Mouse (Mus musculus): ENCODE results near the gene Setx. TPM values are rescaled to one million over a fixed set of nuclear protein-coding genes. Genes with fewer than 3 reads are reported as not detected.

The Setx gene
- polyA plus RNA-seq, 1 experiment, result 10.8 TPM

GRCm38 (mm10) chr2:29216286-29217012 is 92.5 kb downstream of the Setx start:
- Histone ChIP-seq H3K27ac (ENCODE audit: control insufficient read depth, insufficient read depth, low read depth, low read length, poor library complexity) (no peak overlapping the region), H3K4me1 (ENCODE audit: control insufficient read depth, insufficient read depth, low read length) (no peaks in the 10 kb centered on the region), H3K4me3 (replicated peaks; ENCODE audit: control insufficient read depth, low read depth, low read length) (no peak overlapping the region)
- TF ChIP-seq CTCF (IDR thresholded peaks at IDR 0.05; ENCODE audit: control insufficient read depth, insufficient read depth, low read length) (peak; percentile 26; the same call in 1 of the 2 replicates), POLR2A (IDR thresholded peaks at IDR 0.05; ENCODE audit: borderline replicate concordance, control insufficient read depth, low read depth, low read length) (no peak)
- 71% methylated on average over 8 of the region's 8 CpGs for WGBS

- Histone ChIP-seq H3K4me3 (replicated peaks; ENCODE audit: control insufficient read depth, low read depth, low read length) (no peak overlapping the region), H3K27ac (ENCODE audit: control insufficient read depth, insufficient read depth, low read depth, low read length, poor library complexity) (no peak overlapping the region), H3K4me1 (ENCODE audit: control insufficient read depth, insufficient read depth, low read length) (no peaks in the 10 kb centered on the region)
- WGBS, result 91% methylated on average over 5 of the region's 5 CpGs
- TF ChIP-seq CTCF (IDR thresholded peaks at IDR 0.05; ENCODE audit: control insufficient read depth, insufficient read depth, low read length), result no peak
- TF ChIP-seq POLR2A (IDR thresholded peaks at IDR 0.05; ENCODE audit: borderline replicate concordance, control insufficient read depth, low read depth, low read length), result no peak
Measured at GRCm38 (mm10) chr2:29217042-29217441, 93.1 kb downstream of the Setx start.

GRCm38 (mm10) chr2:29217897-29218296 is 93.9 kb downstream of the Setx start:
- TF ChIP-seq CTCF (IDR thresholded peaks at IDR 0.05; ENCODE audit: control insufficient read depth, insufficient read depth, low read length), result no peak
- no peak for TF ChIP-seq POLR2A (IDR thresholded peaks at IDR 0.05; ENCODE audit: borderline replicate concordance, control insufficient read depth, low read depth, low read length)
- 72% methylated on average over 10 of the region's 10 CpGs for WGBS
- Histone ChIP-seq H3K4me1 (ENCODE audit: control insufficient read depth, insufficient read depth, low read length) (no peaks in the 10 kb centered on the region), H3K27ac (ENCODE audit: control insufficient read depth, insufficient read depth, low read depth, low read length, poor library complexity) (no peak overlapping the region), H3K4me3 (replicated peaks; ENCODE audit: control insufficient read depth, low read depth, low read length) (no peak overlapping the region)

- no peak for TF ChIP-seq CTCF (IDR thresholded peaks at IDR 0.05; ENCODE audit: control insufficient read depth, insufficient read depth, low read length)
- TF ChIP-seq POLR2A (IDR thresholded peaks at IDR 0.05; ENCODE audit: borderline replicate concordance, control insufficient read depth, low read depth, low read length), result no peak
- Histone ChIP-seq H3K27ac (ENCODE audit: control insufficient read depth, insufficient read depth, low read depth, low read length, poor library complexity) (no peak overlapping the region), H3K4me1 (ENCODE audit: control insufficient read depth, insufficient read depth, low read length) (no peaks in the 10 kb centered on the region), H3K4me3 (replicated peaks; ENCODE audit: control insufficient read depth, low read depth, low read length) (no peak overlapping the region)
- 89% methylated on average over 5 of the region's 5 CpGs for WGBS
Measured at GRCm38 (mm10) chr2:29218831-29219230, 94.8 kb downstream of the Setx start.

- no peak overlapping the region for H3K4me3 ChIP-seq (replicated peaks; ENCODE audit: control insufficient read depth, low read depth, low read length)
- 27% methylated on average over 4 of the region's 4 CpGs for WGBS
- no peaks in the 10 kb centered on the region for H3K4me1 ChIP-seq (ENCODE audit: control insufficient read depth, insufficient read depth, low read length)
- no peak overlapping the region for H3K27ac ChIP-seq (ENCODE audit: control insufficient read depth, insufficient read depth, low read depth, low read length, poor library complexity)
- TF ChIP-seq CTCF (IDR thresholded peaks at IDR 0.05; ENCODE audit: control insufficient read depth, insufficient read depth, low read length) (no peak), POLR2A (IDR thresholded peaks at IDR 0.05; ENCODE audit: borderline replicate concordance, control insufficient read depth, low read depth, low read length) (no peak)
Measured at GRCm38 (mm10) chr2:29222302-29222701, 98.3 kb downstream of the Setx start.

GRCm38 (mm10) chr2:29223591-29224262 is 99.7 kb downstream of the Setx start:
- Histone ChIP-seq H3K4me1 (ENCODE audit: control insufficient read depth, insufficient read depth, low read length) (no peaks in the 10 kb centered on the region), H3K27ac (ENCODE audit: control insufficient read depth, insufficient read depth, low read depth, low read length, poor library complexity) (no peak overlapping the region), H3K4me3 (replicated peaks; ENCODE audit: control insufficient read depth, low read depth, low read length) (no peak overlapping the region)
- WGBS, result 71% methylated on average over 7 of the region's 7 CpGs
- TF ChIP-seq CTCF (IDR thresholded peaks at IDR 0.05; ENCODE audit: control insufficient read depth, insufficient read depth, low read length) (no peak), POLR2A (IDR thresholded peaks at IDR 0.05; ENCODE audit: borderline replicate concordance, control insufficient read depth, low read depth, low read length) (no peak)

- no peaks in the 10 kb centered on the region for H3K4me1 ChIP-seq (ENCODE audit: control insufficient read depth, insufficient read depth, low read length)
- TF ChIP-seq CTCF (IDR thresholded peaks at IDR 0.05; ENCODE audit: control insufficient read depth, insufficient read depth, low read length) (no peak), POLR2A (IDR thresholded peaks at IDR 0.05; ENCODE audit: borderline replicate concordance, control insufficient read depth, low read depth, low read length) (no peak)
- WGBS, result 69% methylated on average over 4 of the region's 4 CpGs
- H3K4me3 ChIP-seq (replicated peaks; ENCODE audit: control insufficient read depth, low read depth, low read length), result no peak overlapping the region
- no peak overlapping the region for H3K27ac ChIP-seq (ENCODE audit: control insufficient read depth, insufficient read depth, low read depth, low read length, poor library complexity)
Measured at GRCm38 (mm10) chr2:29226671-29227070, 102.7 kb downstream of the Setx start.

GRCm38 (mm10) chr2:29230191-29230835 is 106.3 kb downstream of the Setx start:
- no peak for TF ChIP-seq CTCF (IDR thresholded peaks at IDR 0.05; ENCODE audit: control insufficient read depth, insufficient read depth, low read length)
- TF ChIP-seq POLR2A (IDR thresholded peaks at IDR 0.05; ENCODE audit: borderline replicate concordance, control insufficient read depth, low read depth, low read length), result no peak
- H3K4me1 ChIP-seq (ENCODE audit: control insufficient read depth, insufficient read depth, low read length), result no peaks in the 10 kb centered on the region
- WGBS, result 76% methylated on average over 9 of the region's 9 CpGs
- H3K4me3 ChIP-seq (replicated peaks; ENCODE audit: control insufficient read depth, low read depth, low read length), result no peak overlapping the region
- no peak overlapping the region for H3K27ac ChIP-seq (ENCODE audit: control insufficient read depth, insufficient read depth, low read depth, low read length, poor library complexity)

Other genes starting within 250 kb of the Setx start
- not detected in 2 replicates for gene Barhl1, start 207.5 kb upstream of the Setx start, polyA plus RNA-seq (2011; ENCODE audit: insufficient read depth, insufficient read length, low replicate concordance, missing spikeins)
- 0.90 TPM in 1 of 2 replicates, not detected in the other for gene Cfap77, start 69.1 kb upstream of the Setx start, polyA plus RNA-seq (2011; ENCODE audit: insufficient read depth, insufficient read length, low replicate concordance, missing spikeins)
- gene Ttf1, start 63.9 kb upstream of the Setx start, polyA plus RNA-seq (2011; ENCODE audit: insufficient read depth, insufficient read length, low replicate concordance, missing spikeins), result 7.4 and 18.1 TPM in 2 replicates
- 12.3 and 30.8 TPM in 2 replicates for gene Ntng2, start 128.8 kb downstream of the Setx start, polyA plus RNA-seq (2011; ENCODE audit: insufficient read depth, insufficient read length, low replicate concordance, missing spikeins)
- 6.7 and 7.1 TPM in 2 replicates for gene Med27, start 222.6 kb downstream of the Setx start, polyA plus RNA-seq (2011; ENCODE audit: insufficient read depth, insufficient read length, low replicate concordance, missing spikeins)